Mouse (Mus musculus) C2C12 (cell line): ENCODE results near the gene Fars2. TPM values are rescaled to one million over a fixed set of nuclear protein-coding genes. Genes with fewer than 3 reads are reported as not detected.

Source experiments
- H3K27me3 ChIP-seq: one replicate; pipeline ENCODE4 v1.6.1; 2011; ENCODE audit not compliant: control insufficient read depth, insufficient read depth, insufficient read length
- H3K36me3 ChIP-seq: one replicate; pipeline ENCODE4 v1.6.1; 2011; ENCODE audit not compliant: control insufficient read depth, insufficient read depth
- H3K4me3 ChIP-seq: one replicate; pipeline ENCODE4 v1.5.1; 2011; ENCODE audit warnings: mild to moderate bottlenecking, control low read depth; ENCODE audit not compliant: poor library complexity, insufficient read depth, severe bottlenecking
- H3K79me2 ChIP-seq: one replicate; pipeline ENCODE4 v1.6.1; 2011; ENCODE audit not compliant: control insufficient read depth, insufficient read depth
- H3K79me3 ChIP-seq: one replicate; pipeline ENCODE4 v1.6.1; 2011; ENCODE audit warnings: low read depth, control low read depth
- H3ac ChIP-seq: one replicate; pipeline ENCODE3; 2011; ENCODE audit warnings: low read depth; ENCODE audit not compliant: control insufficient read depth, insufficient read length
- CEBPB ChIP-seq: IDR thresholded peaks from one replicate; pipeline ENCODE4 v1.6.1; 2011; ENCODE audit warnings: low read depth, mild to moderate bottlenecking, control low read depth, moderate library complexity
- CTCF ChIP-seq: IDR thresholded peaks from one replicate; pipeline ENCODE4 v1.5.1; 2011; ENCODE audit not compliant: control insufficient read depth, insufficient read depth, insufficient read length
- FOSL1 ChIP-seq: IDR thresholded peaks from one replicate; pipeline ENCODE4 v1.8.0; 2011; ENCODE audit warnings: mild to moderate bottlenecking, low read length; ENCODE audit not compliant: poor library complexity, insufficient read depth, severe bottlenecking
- MAX ChIP-seq: IDR thresholded peaks from one replicate; pipeline ENCODE4 v1.6.1; 2011; ENCODE audit warnings: mild to moderate bottlenecking, control low read depth
- MYOD1 ChIP-seq: IDR thresholded peaks from one replicate; pipeline ENCODE4 v1.6.1; 2011; ENCODE audit warnings: low read depth; ENCODE audit not compliant: control insufficient read depth, insufficient read length
- MYOG ChIP-seq: IDR thresholded peaks from one replicate; pipeline ENCODE4 v1.6.1; 2011; ENCODE audit not compliant: control insufficient read depth, insufficient read length; ENCODE audit errors: extremely low read depth
- USF1 ChIP-seq: IDR thresholded peaks from one replicate; pipeline ENCODE4 v1.6.1; 2011; ENCODE audit warnings: low read depth, mild to moderate bottlenecking, control low read depth, moderate library complexity
- polyA plus RNA-seq: library from polyadenylated mRNA; unstranded; fragments of >200 nt; fragmentation: generic; extraction: Trizol; gene quantifications from one replicate; pipeline ENCODE4 v1.2.1, GENCODE M21; 2012; ENCODE audit warnings: missing spikeins

Fars2 gene
- polyA plus RNA-seq, 1 experiment = 25.9 TPM

DNA sequence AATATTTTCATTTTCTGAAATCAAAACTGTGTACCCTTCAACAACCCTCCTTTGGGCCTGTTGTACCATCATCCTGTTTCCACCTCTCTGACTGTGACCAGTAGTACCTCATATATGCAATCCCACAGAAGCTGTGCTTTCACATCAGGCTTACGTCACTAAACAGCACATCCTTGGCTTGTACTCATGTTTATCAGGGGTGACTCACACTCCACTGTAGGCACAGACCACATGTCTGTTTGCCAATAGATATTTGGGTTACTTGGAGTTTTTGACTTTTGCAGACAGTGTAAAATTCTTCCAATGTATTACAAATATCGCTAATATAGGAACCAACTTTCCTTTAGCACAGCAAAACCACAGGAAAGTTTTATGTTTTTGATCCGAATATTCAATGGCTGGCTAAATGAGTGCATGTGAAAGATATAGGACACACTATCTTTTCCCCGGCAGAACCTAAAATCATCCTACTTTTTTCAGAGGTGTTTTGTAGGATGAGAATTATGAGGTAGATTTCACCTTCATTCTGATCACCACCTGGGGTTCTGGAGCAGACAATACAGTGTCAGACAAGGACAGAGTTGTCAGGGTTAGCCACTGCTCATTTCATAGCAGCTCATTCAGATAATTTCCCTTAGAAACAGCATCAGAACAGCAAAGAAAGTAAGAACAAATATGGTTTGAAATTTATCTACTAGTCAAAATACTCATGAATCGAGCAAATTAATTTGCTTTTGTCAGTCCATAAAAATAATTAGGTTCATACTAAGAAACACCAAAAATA lies 30.4 kb upstream of the Fars2 start:
- H3K4me3 ChIP-seq = no peak overlapping the region
- H3K36me3 ChIP-seq = peaks cover 7% of the 10 kb centered on the region
- H3K79me2 ChIP-seq = no peaks in the 10 kb centered on the region
- H3K79me3 ChIP-seq = no peaks in the 10 kb centered on the region
- TF ChIP-seq CTCF (no peak), FOSL1 (peak; percentile 35), MYOG (no peak), CEBPB (peak; percentile 7), MAX (no peak)
- no peaks in the 10 kb centered on the region for H3K27me3 ChIP-seq
- no peak overlapping the region for H3ac ChIP-seq

DNA sequence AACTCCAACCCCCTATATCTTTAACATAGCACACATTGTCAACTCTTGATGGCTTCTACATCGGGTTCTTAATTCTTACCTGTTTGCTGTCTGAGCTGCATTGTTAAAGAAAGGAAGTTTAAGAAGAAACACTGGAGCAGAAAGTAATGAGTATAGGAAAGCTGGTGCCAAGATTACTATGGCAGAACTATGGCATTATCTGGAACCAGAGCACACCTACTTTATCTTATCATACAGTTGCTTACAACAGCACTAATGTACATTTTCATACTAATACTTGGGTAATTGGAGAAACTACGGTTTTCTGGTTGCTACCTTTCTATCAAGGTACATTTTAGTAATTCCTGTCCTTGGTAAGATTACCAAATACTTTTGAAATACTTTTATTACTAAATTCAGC lies 29.8 kb upstream of the Fars2 start:
- no peak for TF ChIP-seq FOSL1
- H3ac ChIP-seq = no peak overlapping the region
- no peaks in the 10 kb centered on the region for H3K27me3 ChIP-seq
- H3K79me3 ChIP-seq = no peaks in the 10 kb centered on the region
- H3K79me2 ChIP-seq = no peaks in the 10 kb centered on the region
- H3K4me3 ChIP-seq = no peak overlapping the region
- peaks cover 7% of the 10 kb centered on the region for H3K36me3 ChIP-seq

DNA sequence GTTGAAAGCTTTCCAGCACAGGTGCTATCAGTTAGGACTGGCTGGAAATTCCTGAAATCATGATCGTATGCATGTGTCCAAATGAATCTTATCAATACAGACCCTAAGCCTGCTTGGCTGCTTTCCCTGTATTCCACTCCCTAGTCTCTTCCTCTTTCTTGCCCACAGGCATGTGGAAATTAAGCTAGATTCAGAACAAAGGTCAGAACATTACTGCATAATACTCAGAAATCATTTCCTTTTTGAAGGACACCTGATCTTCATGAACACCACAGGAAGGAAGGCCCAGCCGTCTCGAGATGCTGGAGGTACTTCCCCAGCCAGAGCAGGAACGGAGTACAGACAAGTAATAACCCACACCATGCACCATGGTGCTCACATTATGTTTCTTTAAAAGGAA lies 29.0 kb upstream of the Fars2 start:
- Histone ChIP-seq H3K79me2 (no peaks in the 10 kb centered on the region), H3K27me3 (no peaks in the 10 kb centered on the region), H3ac (no peak overlapping the region), H3K36me3 (peaks cover 7% of the 10 kb centered on the region), H3K4me3 (no peak overlapping the region), H3K79me3 (no peaks in the 10 kb centered on the region)
- TF ChIP-seq MYOD1 (no peak), USF1 (no peak), MAX (no peak), CTCF (no peak), CEBPB (no peak), FOSL1 (no peak), MYOG (no peak)

DNA sequence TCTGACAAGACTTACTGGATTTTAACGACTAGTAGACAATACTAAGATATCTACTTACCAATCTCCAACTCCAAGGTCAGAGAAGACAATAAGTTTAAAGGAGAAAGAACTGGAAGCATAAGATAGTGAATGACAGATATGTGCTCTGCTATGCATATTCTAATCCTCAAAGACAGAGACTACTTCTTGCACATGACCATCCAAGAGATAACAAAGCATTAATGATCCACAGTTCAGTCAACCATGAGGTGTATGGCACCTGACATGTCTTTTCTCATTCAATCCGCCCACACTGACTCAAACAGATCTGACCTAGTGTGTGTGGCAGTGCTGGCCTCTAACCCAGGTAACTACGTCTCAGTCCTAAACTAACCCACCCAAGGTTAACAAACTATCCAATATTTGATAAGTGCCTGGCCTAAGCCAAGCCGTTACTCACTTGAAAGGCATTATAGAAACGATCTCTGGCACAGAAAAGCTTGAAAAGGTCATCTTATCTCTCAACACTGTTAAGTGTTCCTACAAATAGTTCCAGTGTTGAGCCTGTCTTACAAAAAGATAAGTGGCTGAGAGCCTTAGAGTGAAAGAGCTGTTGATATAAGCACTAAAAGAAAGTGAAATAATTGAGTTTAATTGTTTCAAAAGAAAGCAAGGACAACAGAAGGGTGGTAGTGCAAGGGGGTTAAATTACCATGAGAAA lies 20.4 kb upstream of the Fars2 start:
- TF ChIP-seq FOSL1 (no peak), CEBPB (no peak), MYOD1 (no peak), MYOG (no peak), CTCF (no peak), USF1 (no peak)
- Histone ChIP-seq H3K79me3 (no peaks in the 10 kb centered on the region), H3ac (no peak overlapping the region), H3K4me3 (no peak overlapping the region), H3K79me2 (no peaks in the 10 kb centered on the region), H3K27me3 (no peaks in the 10 kb centered on the region), H3K36me3 (no peaks in the 10 kb centered on the region)

DNA sequence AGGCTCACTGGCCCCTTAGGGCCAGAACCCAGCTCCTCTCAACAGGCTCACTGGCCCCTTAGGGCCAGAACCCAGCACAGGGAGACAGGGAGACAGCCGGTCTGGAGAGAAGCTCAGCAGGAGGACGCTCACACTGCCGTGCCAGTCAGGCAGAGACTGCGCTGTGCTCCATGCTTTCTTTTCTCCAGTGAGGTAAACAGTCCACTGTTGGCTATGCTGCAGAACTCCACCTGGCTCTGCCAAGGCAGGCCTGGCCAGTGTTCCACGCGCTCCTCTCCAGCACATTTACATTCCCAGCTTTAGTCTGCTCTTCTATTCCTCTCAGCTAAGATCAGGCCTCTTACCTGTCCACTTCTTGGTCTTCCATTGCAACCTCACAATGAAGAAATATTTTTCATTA lies 11.6 kb upstream of the Fars2 start:
- Histone ChIP-seq H3K79me3 (no peaks in the 10 kb centered on the region), H3ac (no peak overlapping the region), H3K36me3 (no peaks in the 10 kb centered on the region), H3K79me2 (peaks cover 4% of the 10 kb centered on the region), H3K4me3 (no peak overlapping the region), H3K27me3 (no peaks in the 10 kb centered on the region)
- TF ChIP-seq CEBPB (no peak), MAX (no peak), MYOG (no peak), USF1 (no peak), FOSL1 (no peak), CTCF (no peak), MYOD1 (no peak)
